Mouse (Mus musculus): ENCODE measurements around the gene Sgms2. TPM values are rescaled to one million over a fixed set of nuclear protein-coding genes. Genes with fewer than 3 reads are reported as not detected.

Gene Sgms2
- polyA plus RNA-seq, 1 experiment from 2014 or later: 4.1 TPM

DNA sequence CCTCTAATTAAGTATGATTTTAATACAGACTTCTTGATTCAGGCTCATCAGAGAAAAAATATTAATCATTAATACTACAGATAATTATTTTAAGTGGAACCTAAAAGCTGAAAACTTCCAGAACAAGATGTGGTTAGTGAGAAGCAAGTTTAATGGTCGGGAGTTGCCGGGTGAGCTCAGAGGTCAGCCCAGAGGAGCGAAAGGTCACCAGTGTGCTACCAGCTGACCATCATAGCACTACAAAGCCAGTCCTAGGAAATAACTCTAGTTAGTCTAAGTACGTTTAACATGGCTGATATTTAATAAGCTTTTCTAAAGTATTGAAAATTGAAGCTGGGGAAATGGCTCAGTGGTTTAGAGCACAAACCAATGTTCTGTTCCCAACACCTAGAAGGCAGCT is 129.3 kb downstream of the Sgms2 start:
- no peaks in the 10 kb centered on the region for H3K9me3 ChIP-seq (ENCODE audit: low read length)
- no peak for ATAC-seq
- H3K27ac ChIP-seq (ENCODE audit: low read length): no peak overlapping the region

GRCm38 (mm10) chr3:131359011-131359410 is 132.2 kb downstream of the Sgms2 start:
- Histone ChIP-seq H3K4me1 (ENCODE audit: insufficient read depth, low read depth, low read length) (no peaks in the 10 kb centered on the region), H3K9ac (replicated peaks; ENCODE audit: low read depth) (no peak overlapping the region), H3K36me3 (ENCODE audit: insufficient read depth, low read length) (no peaks in the 10 kb centered on the region), H3K9me3 (ENCODE audit: low read length) (no peaks in the 10 kb centered on the region), H3K27ac (ENCODE audit: low read length) (no peak overlapping the region), H3K27me3 (replicated peaks; ENCODE audit: insufficient read depth, low read length) (no peaks in the 10 kb centered on the region), H3K4me3 (ENCODE audit: low read depth, low read length) (no peak overlapping the region), H3K4me2 (replicated peaks; ENCODE audit: low read depth, low read length) (no peak overlapping the region)
- WGBS: 65% methylated on average over 5 of the region's 5 CpGs
- DNase-seq (ENCODE audit: low spot score): no peak
- TF ChIP-seq CTCF (IDR thresholded peaks at IDR 0.05) (no peak), EP300 (IDR thresholded peaks at IDR 0.05) (no peak)
- ATAC-seq: no peak

More for the DNA sequence above, 129.3 kb downstream of the Sgms2 start:
- Histone ChIP-seq H3K27me3 (replicated peaks; ENCODE audit: insufficient read depth, low read length) (no peaks in the 10 kb centered on the region), H3K9ac (replicated peaks; ENCODE audit: low read depth) (no peak overlapping the region), H3K4me1 (ENCODE audit: insufficient read depth, low read depth, low read length) (no peaks in the 10 kb centered on the region), H3K4me2 (replicated peaks; ENCODE audit: low read depth, low read length) (no peak overlapping the region), H3K36me3 (ENCODE audit: insufficient read depth, low read length) (no peaks in the 10 kb centered on the region), H3K4me3 (ENCODE audit: low read depth, low read length) (no peak overlapping the region)
- 84% methylated on average over 4 of the region's 4 CpGs for WGBS
- no peak for DNase-seq (ENCODE audit: low spot score)
- TF ChIP-seq CTCF (IDR thresholded peaks at IDR 0.05): no peak
- TF ChIP-seq EP300 (IDR thresholded peaks at IDR 0.05): no peak

- Histone ChIP-seq H3K4me3 (ENCODE audit: low read depth, low read length) (no peak overlapping the region), H3K4me1 (ENCODE audit: insufficient read depth, low read depth, low read length) (no peaks in the 10 kb centered on the region), H3K36me3 (ENCODE audit: insufficient read depth, low read length) (no peaks in the 10 kb centered on the region), H3K27ac (ENCODE audit: low read length) (no peak overlapping the region), H3K9me3 (ENCODE audit: low read length) (no peaks in the 10 kb centered on the region), H3K9ac (replicated peaks; ENCODE audit: low read depth) (no peak overlapping the region), H3K27me3 (replicated peaks; ENCODE audit: insufficient read depth, low read length) (no peaks in the 10 kb centered on the region), H3K4me2 (replicated peaks; ENCODE audit: low read depth, low read length) (no peak overlapping the region)
- WGBS: 50% methylated on average over 5 of the region's 5 CpGs
- TF ChIP-seq EP300 (IDR thresholded peaks at IDR 0.05) (no peak), CTCF (IDR thresholded peaks at IDR 0.05) (no peak)
- no peak for ATAC-seq
- no peak for DNase-seq (ENCODE audit: low spot score)
These were observed 133.0 kb downstream of the Sgms2 start for GRCm38 (mm10) chr3:131358205-131358604.

DNA sequence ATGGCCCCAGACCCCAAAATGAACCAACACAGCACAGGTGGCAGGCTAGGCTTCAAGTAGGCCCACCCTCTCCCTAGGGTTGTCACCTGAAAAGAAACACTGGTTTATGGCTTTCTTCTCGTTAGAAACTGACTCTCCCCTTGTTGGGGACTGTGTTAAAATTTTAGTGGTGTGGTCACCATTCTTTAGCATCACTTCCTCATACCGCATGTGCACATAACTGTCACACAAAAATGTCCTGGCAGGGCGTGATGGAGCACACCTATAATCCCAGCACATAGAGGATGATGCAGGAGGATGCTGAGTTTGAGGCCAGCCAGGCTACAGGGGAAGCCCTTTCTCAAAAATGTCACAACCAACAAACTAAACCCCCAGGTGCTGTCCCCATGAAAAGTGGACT is 133.6 kb downstream of the Sgms2 start:
- Histone ChIP-seq H3K4me2 (replicated peaks; ENCODE audit: low read depth, low read length) (no peak overlapping the region), H3K4me3 (ENCODE audit: low read depth, low read length) (no peak overlapping the region), H3K27ac (ENCODE audit: low read length) (no peak overlapping the region), H3K9me3 (ENCODE audit: low read length) (no peaks in the 10 kb centered on the region), H3K36me3 (ENCODE audit: insufficient read depth, low read length) (no peaks in the 10 kb centered on the region), H3K27me3 (replicated peaks; ENCODE audit: insufficient read depth, low read length) (no peaks in the 10 kb centered on the region), H3K4me1 (ENCODE audit: insufficient read depth, low read depth, low read length) (no peaks in the 10 kb centered on the region), H3K9ac (replicated peaks; ENCODE audit: low read depth) (no peak overlapping the region)
- no peak for ATAC-seq
- WGBS: 71% methylated on average over 3 of the region's 3 CpGs
- DNase-seq (ENCODE audit: low spot score): no peak
- TF ChIP-seq EP300 (IDR thresholded peaks at IDR 0.05) (no peak), CTCF (IDR thresholded peaks at IDR 0.05) (no peak)

GRCm38 (mm10) chr3:131356026-131356425 is 135.2 kb downstream of the Sgms2 start:
- no peak for ATAC-seq
- DNase-seq (ENCODE audit: low spot score): no peak
- H3K4me1 ChIP-seq (ENCODE audit: insufficient read depth, low read depth, low read length): no peaks in the 10 kb centered on the region
- H3K9ac ChIP-seq (replicated peaks; ENCODE audit: low read depth): no peak overlapping the region
- H3K4me3 ChIP-seq (ENCODE audit: low read depth, low read length): no peak overlapping the region
- no peak overlapping the region for H3K4me2 ChIP-seq (replicated peaks; ENCODE audit: low read depth, low read length)
- no peaks in the 10 kb centered on the region for H3K27me3 ChIP-seq (replicated peaks; ENCODE audit: insufficient read depth, low read length)
- H3K36me3 ChIP-seq (ENCODE audit: insufficient read depth, low read length): no peaks in the 10 kb centered on the region
- 49% methylated on average over 5 of the region's 5 CpGs for WGBS
- TF ChIP-seq CTCF (IDR thresholded peaks at IDR 0.05) (no peak), EP300 (IDR thresholded peaks at IDR 0.05) (no peak)
- H3K9me3 ChIP-seq (ENCODE audit: low read length): no peaks in the 10 kb centered on the region
- no peak overlapping the region for H3K27ac ChIP-seq (ENCODE audit: low read length)

DNA sequence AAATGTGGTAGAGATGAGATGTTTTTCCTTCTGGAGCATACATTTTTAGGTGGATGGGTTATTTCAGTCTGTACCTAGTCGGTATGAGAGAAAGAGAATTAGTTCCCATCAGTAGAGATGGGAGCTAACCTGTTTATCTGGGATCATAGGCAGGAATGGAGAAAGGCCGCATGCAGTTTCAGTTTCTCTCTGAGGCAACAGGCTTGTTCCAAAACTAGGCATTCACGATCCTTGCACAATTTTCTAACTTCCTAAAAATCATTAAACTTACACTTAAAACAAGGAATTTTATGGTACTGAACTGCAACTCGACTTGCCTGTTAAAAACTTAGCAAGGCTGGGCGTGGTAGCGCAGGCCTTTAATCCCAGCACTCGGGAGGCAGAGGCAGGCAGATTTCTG is 140.7 kb downstream of the Sgms2 start:
- Histone ChIP-seq H3K9ac (replicated peaks; ENCODE audit: low read depth) (no peak overlapping the region), H3K36me3 (ENCODE audit: insufficient read depth, low read length) (no peaks in the 10 kb centered on the region), H3K4me2 (replicated peaks; ENCODE audit: low read depth, low read length) (no peak overlapping the region), H3K9me3 (ENCODE audit: low read length) (no peaks in the 10 kb centered on the region), H3K27ac (ENCODE audit: low read length) (no peak overlapping the region), H3K4me3 (ENCODE audit: low read depth, low read length) (no peak overlapping the region), H3K27me3 (replicated peaks; ENCODE audit: insufficient read depth, low read length) (no peaks in the 10 kb centered on the region), H3K4me1 (ENCODE audit: insufficient read depth, low read depth, low read length) (no peaks in the 10 kb centered on the region)
- TF ChIP-seq CTCF (IDR thresholded peaks at IDR 0.05): no peak
- no peak for TF ChIP-seq EP300 (IDR thresholded peaks at IDR 0.05)
- DNase-seq (ENCODE audit: low spot score): no peak
- ATAC-seq: no peak
- WGBS: 85% methylated on average over 7 of the region's 7 CpGs

DNA sequence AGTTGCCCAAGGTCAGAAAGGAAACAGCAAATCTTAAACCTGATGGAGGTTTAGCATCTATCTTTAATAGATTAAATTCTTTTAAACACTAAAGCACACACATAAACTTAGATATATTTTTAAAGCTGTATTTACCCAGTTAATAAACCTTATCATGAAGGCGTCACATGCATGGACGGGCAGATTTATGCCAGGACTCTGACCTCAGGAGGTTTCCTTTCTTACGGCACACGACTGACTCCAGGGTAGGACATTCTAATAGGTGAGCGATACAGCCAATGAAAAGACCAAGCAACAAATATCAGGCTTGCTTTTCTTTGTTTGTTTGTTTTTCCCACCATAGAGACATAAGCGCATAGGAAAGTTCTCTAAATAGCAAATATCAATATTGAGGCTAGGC is 142.2 kb downstream of the Sgms2 start:
- 81% methylated on average over 6 of the region's 6 CpGs for WGBS
- Histone ChIP-seq H3K27me3 (replicated peaks; ENCODE audit: insufficient read depth, low read length) (no peaks in the 10 kb centered on the region), H3K27ac (ENCODE audit: low read length) (no peak overlapping the region), H3K4me2 (replicated peaks; ENCODE audit: low read depth, low read length) (no peak overlapping the region), H3K9ac (replicated peaks; ENCODE audit: low read depth) (no peak overlapping the region), H3K9me3 (ENCODE audit: low read length) (no peaks in the 10 kb centered on the region), H3K4me3 (ENCODE audit: low read depth, low read length) (no peak overlapping the region), H3K36me3 (ENCODE audit: insufficient read depth, low read length) (no peaks in the 10 kb centered on the region), H3K4me1 (ENCODE audit: insufficient read depth, low read depth, low read length) (no peaks in the 10 kb centered on the region)
- no peak for TF ChIP-seq EP300 (IDR thresholded peaks at IDR 0.05)
- no peak for TF ChIP-seq CTCF (IDR thresholded peaks at IDR 0.05)
- DNase-seq (ENCODE audit: low spot score): no peak
- no peak for ATAC-seq

All from lung, postnatal 0 days (tissue).